Mouse (Mus musculus): ENCODE measurements around the gene Gnaq. TPM values are rescaled to one million over a fixed set of nuclear protein-coding genes. Genes with fewer than 3 reads are reported as not detected.

The Gnaq gene
- polyA plus RNA-seq, 1 experiment from 2014 or later = 109 TPM

GRCm38 (mm10) chr19:16177139-16177727 is 44.6 kb downstream of the Gnaq start:
- WGBS = 93% methylated on average over 8 of the region's 8 CpGs
- Histone ChIP-seq H3K27ac (no peak overlapping the region), H3K4me3 (no peak overlapping the region), H3K27me3 (replicated peaks) (no peaks in the 10 kb centered on the region), H3K4me1 (peaks cover 45% of the 10 kb centered on the region), H3K9me3 (no peaks in the 10 kb centered on the region), H3K4me2 (no peak overlapping the region), H3K9ac (no peak overlapping the region), H3K36me3 (replicated peaks) (no peaks in the 10 kb centered on the region)
- ATAC-seq (replicated peaks) = peak; percentile 35; the same call in 1 of the 2 replicates

GRCm38 (mm10) chr19:16181258-16181657 is 48.6 kb downstream of the Gnaq start:
- Histone ChIP-seq H3K27ac (no peak overlapping the region), H3K4me3 (no peak overlapping the region), H3K9me3 (no peaks in the 10 kb centered on the region), H3K4me2 (no peak overlapping the region), H3K36me3 (replicated peaks) (no peaks in the 10 kb centered on the region), H3K4me1 (peaks cover 27% of the 10 kb centered on the region), H3K9ac (no peak overlapping the region), H3K27me3 (replicated peaks) (no peaks in the 10 kb centered on the region)
- no peak for ATAC-seq (replicated peaks)
- 83% methylated on average over 3 of the region's 3 CpGs for WGBS

GRCm38 (mm10) chr19:16181852-16182475 is 49.3 kb downstream of the Gnaq start:
- Histone ChIP-seq H3K9ac (no peak overlapping the region), H3K27ac (no peak overlapping the region), H3K36me3 (replicated peaks) (no peaks in the 10 kb centered on the region), H3K27me3 (replicated peaks) (no peaks in the 10 kb centered on the region), H3K4me3 (no peak overlapping the region), H3K4me1 (peaks cover 20% of the 10 kb centered on the region), H3K4me2 (no peak overlapping the region), H3K9me3 (no peaks in the 10 kb centered on the region)
- ATAC-seq (replicated peaks) = no peak
- 85% methylated on average over 7 of the region's 7 CpGs for WGBS

GRCm38 (mm10) chr19:16183592-16184365 is 51.1 kb downstream of the Gnaq start:
- ATAC-seq (replicated peaks) = no peak

GRCm38 (mm10) chr19:16186984-16187383 is 54.4 kb downstream of the Gnaq start:
- H3K4me1 ChIP-seq = peaks cover 13% of the 10 kb centered on the region
- ATAC-seq (replicated peaks) = 0 out of 2 replicates have a peak, but pooled peaks have one; percentile 18
- no peaks in the 10 kb centered on the region for H3K27me3 ChIP-seq (replicated peaks)
- no peak overlapping the region for H3K27ac ChIP-seq
- H3K9me3 ChIP-seq = no peaks in the 10 kb centered on the region
- H3K4me3 ChIP-seq = no peak overlapping the region
- no peak overlapping the region for H3K4me2 ChIP-seq
- WGBS = 90% methylated on average over 3 of the region's 3 CpGs
- no peaks in the 10 kb centered on the region for H3K36me3 ChIP-seq (replicated peaks)
- H3K9ac ChIP-seq = no peak overlapping the region

More at GRCm38 (mm10) chr19:16183592-16184365, 51.1 kb downstream of the Gnaq start:
- Histone ChIP-seq H3K4me3 (no peak overlapping the region), H3K27ac (no peak overlapping the region), H3K9ac (no peak overlapping the region), H3K4me2 (no peak overlapping the region), H3K27me3 (replicated peaks) (no peaks in the 10 kb centered on the region), H3K4me1 (peaks cover 26% of the 10 kb centered on the region), H3K9me3 (no peaks in the 10 kb centered on the region), H3K36me3 (replicated peaks) (no peaks in the 10 kb centered on the region)
- WGBS = 83% methylated on average over 10 of the region's 10 CpGs

- WGBS = 74% methylated on average over 2 of the region's 2 CpGs
- Histone ChIP-seq H3K27me3 (replicated peaks) (no peaks in the 10 kb centered on the region), H3K9ac (no peak overlapping the region), H3K9me3 (no peaks in the 10 kb centered on the region), H3K4me2 (no peak overlapping the region), H3K4me1 (peaks cover 18% of the 10 kb centered on the region), H3K27ac (no peak overlapping the region), H3K36me3 (replicated peaks) (no peaks in the 10 kb centered on the region), H3K4me3 (no peak overlapping the region)
- no peak for ATAC-seq (replicated peaks)
Measured at GRCm38 (mm10) chr19:16187952-16188351, 55.3 kb downstream of the Gnaq start.

- H3K27ac ChIP-seq = no peak overlapping the region
- H3K4me1 ChIP-seq = peaks cover 19% of the 10 kb centered on the region
- no peak overlapping the region for H3K4me2 ChIP-seq
- H3K4me3 ChIP-seq = no peak overlapping the region
- H3K9ac ChIP-seq = no peak overlapping the region
- H3K27me3 ChIP-seq (replicated peaks) = no peaks in the 10 kb centered on the region
- whole genome bisulfite sequencing = 89% methylated on average over 9 of the region's 9 CpGs
- no peaks in the 10 kb centered on the region for H3K9me3 ChIP-seq
- H3K36me3 ChIP-seq (replicated peaks) = no peaks in the 10 kb centered on the region
- ATAC-seq (replicated peaks) = no peak
Measured at GRCm38 (mm10) chr19:16189066-16189765, 56.6 kb downstream of the Gnaq start.

- no peak for ATAC-seq (replicated peaks)
- Histone ChIP-seq H3K9me3 (no peaks in the 10 kb centered on the region), H3K9ac (no peak overlapping the region), H3K4me3 (no peak overlapping the region), H3K4me1 (peaks cover 28% of the 10 kb centered on the region), H3K27ac (no peak overlapping the region), H3K36me3 (replicated peaks) (no peaks in the 10 kb centered on the region), H3K27me3 (replicated peaks) (no peaks in the 10 kb centered on the region), H3K4me2 (no peak overlapping the region)
- WGBS = 90% methylated on average over 3 of the region's 3 CpGs
Measured at GRCm38 (mm10) chr19:16198162-16198561, 65.5 kb downstream of the Gnaq start.

- no peak overlapping the region for H3K27ac ChIP-seq
- no peaks in the 10 kb centered on the region for H3K9me3 ChIP-seq
- no peak overlapping the region for H3K9ac ChIP-seq
- no peak for ATAC-seq (replicated peaks)
- no peak overlapping the region for H3K4me2 ChIP-seq
- peaks cover 31% of the 10 kb centered on the region for H3K4me1 ChIP-seq
- 98% methylated on average over 2 of the region's 2 CpGs for WGBS
- no peaks in the 10 kb centered on the region for H3K36me3 ChIP-seq (replicated peaks)
- H3K4me3 ChIP-seq = no peak overlapping the region
- H3K27me3 ChIP-seq (replicated peaks) = no peaks in the 10 kb centered on the region
Measured at GRCm38 (mm10) chr19:16201356-16201755, 68.7 kb downstream of the Gnaq start.

- Histone ChIP-seq H3K4me3 (no peak overlapping the region), H3K4me1 (peaks cover 13% of the 10 kb centered on the region), H3K9ac (no peak overlapping the region), H3K27ac (no peak overlapping the region), H3K27me3 (replicated peaks) (no peaks in the 10 kb centered on the region), H3K36me3 (replicated peaks) (no peaks in the 10 kb centered on the region), H3K4me2 (no peak overlapping the region), H3K9me3 (no peaks in the 10 kb centered on the region)
- no peak for ATAC-seq (replicated peaks)
- WGBS = 90% methylated on average over 7 of the region's 7 CpGs
Measured at GRCm38 (mm10) chr19:16204776-16205680, 72.4 kb downstream of the Gnaq start.

- Histone ChIP-seq H3K4me3 (no peak overlapping the region), H3K27ac (no peak overlapping the region), H3K9me3 (no peaks in the 10 kb centered on the region), H3K27me3 (replicated peaks) (no peaks in the 10 kb centered on the region), H3K4me1 (peaks cover 7% of the 10 kb centered on the region), H3K9ac (no peak overlapping the region), H3K36me3 (replicated peaks) (no peaks in the 10 kb centered on the region), H3K4me2 (no peak overlapping the region)
- WGBS = 95% methylated on average over 2 of the region's 2 CpGs
- no peak for ATAC-seq (replicated peaks)
Measured at GRCm38 (mm10) chr19:16209616-16210015, 77.0 kb downstream of the Gnaq start.

Measured in midbrain, embryonic 15.5 days (tissue).